Mouse (Mus musculus): ENCODE results near the gene Fyco1.
A peak's percentile ranks its signal among the peaks of the same experiment; 100 is the strongest.

GRCm38 (mm10) chr9:123851713-123852448 lies at the start of gene Fyco1:
- TF ChIP-seq CTCF (IDR thresholded peaks at IDR 0.05) (no peak), POLR2A (IDR thresholded peaks at IDR 0.05; ENCODE audit: insufficient read depth, low read depth, low read length) (peak; percentile 90), EP300 (IDR thresholded peaks at IDR 0.05; ENCODE audit: insufficient read depth, low read depth, low read length) (peak; percentile 80)

Measured in heart, adult 2 months (tissue).